Mouse (Mus musculus): Measurements from ENCODE around the gene C1s1.
A peak's percentile ranks its signal among the peaks of the same experiment; 100 is the strongest.
"Not testable (repeated sequence)": the region's sequence is repeated elsewhere in the genome, so short reads cannot be mapped to it uniquely, and the experiment has no call there.

Gene C1s1

DNA sequence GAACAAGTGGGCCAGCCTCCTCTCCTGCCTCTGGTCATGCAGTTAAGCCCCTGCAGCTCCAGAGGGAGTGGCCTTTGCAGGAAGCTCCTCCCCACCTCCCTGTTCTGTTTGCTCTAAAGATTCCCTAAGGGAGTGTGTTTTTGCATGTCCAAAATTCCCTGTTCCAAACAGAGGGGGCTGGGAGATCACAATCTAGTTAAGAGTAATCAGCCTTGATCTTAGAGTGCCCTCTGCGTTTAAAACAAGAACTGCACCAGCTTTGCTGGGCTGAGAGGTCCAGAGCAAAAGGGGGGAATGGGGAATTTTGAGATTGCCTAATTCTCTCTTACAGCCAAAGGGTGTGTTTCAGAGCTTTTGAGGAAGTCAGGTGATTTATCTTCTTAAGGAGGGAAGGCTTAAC is at the start of gene C1s1:
TSS of gene C1s1 (minus strand) at position 76 of the 400 bp plus-strand sequence.
- DNase-seq (ENCODE audit: low read depth, low spot score) = not testable (repeated sequence)

DNA sequence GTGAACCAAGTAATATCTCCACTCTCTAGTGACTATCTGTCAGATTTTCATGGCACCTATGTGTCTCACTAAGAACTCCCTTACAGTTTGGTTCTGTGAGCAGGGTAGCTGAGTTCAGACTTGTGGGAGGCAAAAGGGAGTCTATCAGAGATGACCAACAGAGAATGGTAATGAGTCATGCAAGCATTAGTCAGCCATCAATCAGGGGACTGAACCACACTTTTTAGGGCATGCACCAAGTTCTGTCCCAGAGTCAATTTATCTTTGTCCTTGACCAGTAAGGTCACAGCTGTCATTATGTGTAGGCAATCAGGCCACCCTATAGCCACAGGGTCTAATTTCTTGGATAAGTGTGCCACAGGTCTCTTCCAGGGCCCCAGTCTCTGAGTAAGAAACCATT is 46.6 kb upstream of the C1s1 start:
- no peak for DNase-seq (ENCODE audit: low read depth, low spot score)

DNA sequence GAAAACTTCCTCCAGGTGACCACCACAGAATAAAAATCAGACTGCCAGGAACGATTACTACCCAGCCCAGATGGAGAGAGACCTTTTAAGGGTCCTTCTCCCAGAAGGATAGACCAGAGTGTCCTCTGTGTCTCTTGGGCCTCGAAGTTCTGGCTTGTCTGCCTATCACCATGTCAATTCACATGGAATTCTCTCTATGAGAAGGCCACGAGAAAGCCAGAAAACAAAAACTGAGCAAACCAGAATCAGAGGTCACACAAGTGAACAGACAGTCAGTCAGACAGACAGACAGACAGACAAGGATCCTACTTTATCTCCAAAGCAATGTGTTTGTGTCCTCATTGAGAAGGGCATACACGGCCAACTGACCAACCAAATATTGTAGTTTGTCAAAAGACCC is 44.1 kb upstream of the C1s1 start:
- DNase-seq (ENCODE audit: low read depth, low spot score) = no peak

DNA sequence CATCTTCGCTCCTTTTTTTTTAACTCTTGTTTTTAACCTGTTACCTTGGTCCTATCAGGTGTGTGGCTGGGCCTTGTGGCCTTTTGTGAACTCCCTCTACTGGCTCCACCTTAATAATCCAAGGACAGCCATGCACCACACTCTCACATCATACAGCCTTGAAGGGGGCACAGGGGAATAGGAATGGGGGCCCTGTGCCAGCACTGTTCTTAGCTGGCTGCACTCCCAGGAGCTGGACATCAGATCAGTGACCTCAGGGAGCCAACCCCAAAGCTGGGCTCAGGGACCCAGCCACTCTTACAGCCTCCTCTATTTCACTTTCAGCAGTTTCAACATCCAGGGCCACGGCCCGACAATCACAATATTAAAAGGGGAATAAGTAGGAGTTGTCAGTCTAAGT is 43.6 kb upstream of the C1s1 start:
- no peak for DNase-seq (ENCODE audit: low read depth, low spot score)

DNA sequence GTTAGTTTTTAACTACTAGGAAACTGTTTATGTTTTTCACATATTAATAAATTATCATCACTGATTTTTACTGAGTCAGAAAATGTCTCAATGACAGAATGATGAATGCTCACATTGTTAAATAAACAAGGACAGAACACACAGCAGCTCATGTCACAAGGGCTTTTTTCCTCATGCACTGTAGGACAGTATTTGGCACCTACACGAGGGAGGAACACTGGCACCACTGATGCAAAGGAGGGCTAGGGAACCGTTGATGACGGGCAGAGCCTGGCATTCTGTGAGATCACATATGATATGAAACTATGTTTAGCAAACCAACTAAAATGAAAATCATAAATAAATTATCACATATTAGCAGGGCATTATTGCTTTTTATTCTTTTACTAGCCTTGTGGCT is 42.8 kb upstream of the C1s1 start:
- DNase-seq (ENCODE audit: low read depth, low spot score) = no peak

DNA sequence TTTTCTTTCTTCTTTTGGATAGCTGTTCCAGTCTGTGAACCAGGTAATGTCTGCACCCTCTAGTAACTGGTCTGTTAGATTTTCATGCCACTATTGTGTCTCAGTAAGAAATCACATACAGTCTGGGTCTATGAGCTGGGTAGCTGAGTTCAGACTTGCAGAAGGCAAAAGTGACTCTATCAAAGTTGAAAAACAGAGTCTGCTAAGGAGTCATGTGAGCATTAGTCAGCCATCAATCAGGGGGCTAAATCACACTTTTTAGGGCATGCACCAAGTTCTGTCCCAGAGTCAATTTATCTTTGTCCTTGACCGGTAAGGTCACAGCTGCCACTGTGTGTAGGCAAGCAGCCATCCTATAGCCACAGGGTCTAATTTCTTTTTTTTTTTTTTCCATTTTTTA is 40.1 kb upstream of the C1s1 start:
- DNase-seq (ENCODE audit: low read depth, low spot score) = no peak

DNA sequence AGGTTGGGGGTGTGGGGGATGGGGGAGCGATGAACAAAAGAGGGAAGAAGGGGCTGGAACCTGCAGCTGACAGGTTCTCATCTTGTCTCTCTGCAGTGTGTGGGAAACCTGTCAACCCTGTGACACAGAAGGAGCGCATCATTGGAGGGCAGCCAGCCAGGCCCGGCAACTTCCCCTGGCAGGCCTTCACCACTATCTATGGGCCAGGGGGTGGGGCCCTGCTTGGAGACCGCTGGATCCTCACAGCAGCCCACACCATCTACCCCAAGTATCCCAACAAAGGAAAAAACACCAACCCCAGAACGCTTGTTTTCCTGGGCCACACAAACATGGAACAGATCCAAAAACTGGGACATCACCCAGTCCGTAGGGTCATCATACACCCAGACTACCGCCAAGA is 38.0 kb upstream of the C1s1 start:
- DNase-seq (ENCODE audit: low read depth, low spot score) = not testable (repeated sequence)

DNA sequence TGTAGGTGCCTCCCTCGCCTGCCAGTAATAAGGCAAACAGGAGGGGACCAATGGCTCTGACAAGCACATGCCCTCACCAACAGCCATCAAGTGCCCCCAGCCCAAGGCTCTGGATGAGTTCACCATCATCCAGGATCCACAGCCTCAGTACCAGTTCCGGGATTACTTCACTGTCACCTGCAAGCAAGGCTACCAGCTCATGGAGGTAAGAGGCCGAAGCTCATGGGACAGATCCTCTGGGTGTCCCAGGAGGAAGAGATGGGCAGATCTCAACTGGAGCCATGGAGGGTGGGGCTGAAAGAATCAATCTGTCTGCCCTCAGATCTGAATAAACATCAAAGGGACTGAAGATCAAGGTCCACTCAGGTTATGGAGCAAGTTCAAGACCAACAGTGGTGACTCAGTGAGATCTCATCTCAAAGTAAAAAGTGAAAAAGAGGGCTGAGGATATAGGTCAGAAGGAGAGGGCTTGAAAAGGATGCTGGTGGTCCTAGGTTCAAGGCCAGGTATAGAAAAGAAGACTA is 33.1 kb upstream of the C1s1 start:
- DNase-seq (ENCODE audit: low read depth, low spot score) = not testable (repeated sequence)

DNA sequence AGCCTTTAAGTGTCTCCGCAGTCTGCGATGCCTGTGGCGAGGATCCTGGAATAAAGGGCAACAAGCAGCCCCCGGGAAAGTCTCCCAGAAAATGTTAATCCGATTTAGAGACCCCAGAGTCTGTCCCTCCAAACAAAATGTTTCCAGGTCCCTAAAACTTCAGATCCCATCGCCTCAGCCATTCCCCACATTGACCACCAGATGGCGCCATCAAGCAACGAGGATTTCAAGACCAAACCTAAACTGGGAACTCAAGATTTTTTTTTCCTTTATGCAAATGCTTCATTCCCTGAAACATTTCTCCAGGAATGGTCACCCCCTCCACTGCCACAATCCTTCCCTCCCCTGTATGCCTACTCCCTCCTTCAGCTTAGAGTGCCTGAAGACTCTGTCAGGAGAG is 27.9 kb upstream of the C1s1 start, which contains the start of gene C1rb:
TSS of gene C1rb (plus strand) at position 269 of the 400 bp plus-strand sequence.
- peak; percentile 35 for DNase-seq (ENCODE audit: low read depth, low spot score)

DNA sequence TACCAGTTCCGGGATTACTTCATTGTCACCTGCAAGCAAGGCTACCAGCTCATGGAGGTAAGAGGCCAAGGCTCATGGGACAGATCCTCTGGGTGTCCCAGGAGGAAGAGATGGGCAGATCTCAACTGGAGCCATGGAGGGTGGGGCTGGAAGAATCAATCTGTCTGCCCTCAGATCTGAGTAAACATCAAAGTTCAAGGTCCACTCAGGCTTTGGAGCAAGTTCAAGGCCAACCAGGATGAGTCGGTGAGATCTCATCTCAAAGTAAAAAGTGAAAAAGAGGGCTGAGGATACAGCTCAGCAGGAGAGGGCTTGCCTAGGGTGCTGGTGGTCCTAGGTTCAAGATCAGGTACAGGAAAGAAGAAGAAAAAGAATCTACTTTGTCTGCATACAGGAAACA is 19.5 kb upstream of the C1s1 start:
- DNase-seq (ENCODE audit: low read depth, low spot score) = not testable (repeated sequence)

DNA sequence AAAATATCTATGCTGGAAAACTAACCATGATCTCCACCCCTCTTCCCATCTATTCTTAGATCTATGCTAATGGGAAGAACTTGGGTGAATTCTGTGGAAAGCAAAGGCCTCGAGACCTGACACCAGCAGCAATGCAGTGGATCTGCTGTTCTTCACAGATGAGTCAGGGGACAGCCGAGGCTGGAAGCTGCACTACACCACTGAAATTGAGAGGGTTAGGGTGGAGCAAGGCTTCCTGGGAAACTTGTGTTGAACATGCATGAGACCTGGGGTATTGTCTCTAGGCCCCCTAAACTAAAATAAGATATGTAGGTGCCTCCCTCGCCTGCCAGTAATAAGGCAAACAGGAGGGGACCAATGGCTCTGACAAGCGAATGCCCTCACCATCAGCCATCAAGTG is 19.0 kb upstream of the C1s1 start:
- DNase-seq (ENCODE audit: low read depth, low spot score) = not testable (repeated sequence)

DNA sequence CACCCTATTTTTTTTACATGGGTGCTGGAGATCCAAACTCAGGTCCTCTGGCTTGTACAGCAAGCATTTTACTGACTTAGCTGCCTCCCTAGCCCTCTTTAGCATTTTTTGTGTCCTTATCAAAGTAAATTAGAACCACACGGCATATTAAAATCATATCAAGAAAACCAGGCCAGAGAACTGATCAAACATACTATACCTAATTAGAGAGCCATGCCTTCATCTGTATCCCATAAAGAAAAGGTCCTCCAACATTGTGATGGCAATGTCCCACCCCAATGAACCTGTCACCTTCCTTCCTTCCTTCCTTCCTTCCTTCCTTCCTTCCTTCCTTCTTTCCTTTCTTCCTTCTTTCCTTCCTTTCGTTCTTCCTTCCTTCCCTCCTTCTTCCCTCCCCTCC is 13.8 kb upstream of the C1s1 start:
- not testable (repeated sequence) for DNase-seq (ENCODE audit: low read depth, low spot score)

DNA sequence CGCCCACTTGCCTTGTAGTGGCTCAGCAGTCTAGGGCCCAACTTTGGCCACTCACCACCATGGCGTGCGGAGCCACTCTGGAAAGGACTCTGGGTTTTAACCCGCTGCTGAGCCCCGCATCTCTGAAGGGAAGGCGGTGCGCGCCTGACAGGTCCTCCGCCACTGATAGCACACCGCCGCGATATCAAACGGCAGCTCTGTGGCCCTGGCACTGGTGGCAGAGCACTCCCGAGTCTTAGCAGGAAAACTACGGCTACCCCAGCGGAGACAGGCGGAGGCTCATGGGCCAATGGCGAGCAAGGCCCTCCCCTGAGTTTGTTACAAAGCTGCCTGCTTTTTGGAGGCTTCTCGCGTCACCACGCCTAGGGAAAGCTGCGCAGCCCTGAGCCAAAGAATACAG is 10.6 kb upstream of the C1s1 start:
- no peak for DNase-seq (ENCODE audit: low read depth, low spot score)

DNA sequence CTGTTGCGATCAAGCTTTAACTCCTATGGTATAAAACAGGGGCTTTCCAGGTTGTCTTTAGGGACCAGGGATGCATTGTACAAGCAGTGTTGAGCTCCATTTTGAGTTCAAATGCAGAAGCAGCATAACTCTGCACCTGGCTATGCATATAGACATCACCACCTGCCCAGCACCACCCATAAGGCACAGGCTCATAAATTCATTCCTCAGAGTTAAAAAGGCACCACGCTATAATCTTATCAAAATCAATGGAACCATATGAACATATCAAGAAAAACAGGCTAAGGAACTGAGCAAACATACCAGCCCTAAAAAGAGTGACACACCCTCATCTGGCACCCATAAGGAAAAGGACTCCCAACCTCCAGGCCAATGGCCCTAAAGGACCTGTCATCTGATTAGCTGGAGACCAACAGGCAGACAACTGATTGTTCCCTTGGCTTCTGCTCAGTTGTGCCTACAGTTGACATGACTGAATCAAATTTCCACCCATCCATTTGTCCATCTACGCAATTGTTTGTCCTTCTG is 6.9 kb upstream of the C1s1 start:
- DNase-seq (ENCODE audit: low read depth, low spot score) = no peak

DNA sequence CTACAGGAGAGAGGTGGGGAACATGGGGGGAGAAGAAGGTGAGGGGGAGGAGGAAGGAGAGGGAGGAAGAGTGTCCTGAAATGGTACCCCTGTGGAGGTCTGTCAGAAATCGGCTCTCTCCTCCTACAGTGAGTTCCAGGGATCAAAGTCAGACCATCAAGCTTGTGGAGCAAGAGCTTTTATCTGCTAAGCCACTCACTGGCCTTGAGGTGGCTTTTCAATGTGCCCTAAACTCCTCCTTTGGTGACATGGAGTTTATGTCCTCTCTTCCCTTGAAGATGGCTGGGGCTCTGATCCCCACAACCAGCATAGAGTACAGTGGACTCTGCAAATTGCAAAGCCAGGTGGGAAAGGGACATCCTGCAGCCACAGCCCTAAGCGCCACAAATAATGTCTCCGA is 5.8 kb upstream of the C1s1 start:
- not testable (repeated sequence) for DNase-seq (ENCODE audit: low read depth, low spot score)

DNA sequence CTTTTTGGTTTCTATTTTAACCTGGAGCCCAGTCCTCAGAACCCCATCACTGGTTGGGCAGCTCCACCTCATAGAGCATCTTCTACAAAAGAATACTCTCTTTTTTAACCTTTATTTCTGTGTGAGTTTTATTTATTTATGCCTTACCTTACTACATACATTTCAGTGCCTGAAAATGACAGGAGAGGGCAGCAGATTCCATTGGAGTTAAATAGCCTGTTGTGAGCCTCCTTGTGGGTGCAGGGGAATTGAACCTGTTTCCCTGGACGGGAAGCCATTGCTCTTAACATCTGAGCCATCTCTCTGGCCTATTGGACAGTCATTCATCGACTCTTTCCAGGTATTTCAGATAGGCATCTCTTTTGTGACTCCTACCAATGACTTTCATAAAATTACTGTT is 3.3 kb upstream of the C1s1 start:
- DNase-seq (ENCODE audit: low read depth, low spot score) = no peak

DNA sequence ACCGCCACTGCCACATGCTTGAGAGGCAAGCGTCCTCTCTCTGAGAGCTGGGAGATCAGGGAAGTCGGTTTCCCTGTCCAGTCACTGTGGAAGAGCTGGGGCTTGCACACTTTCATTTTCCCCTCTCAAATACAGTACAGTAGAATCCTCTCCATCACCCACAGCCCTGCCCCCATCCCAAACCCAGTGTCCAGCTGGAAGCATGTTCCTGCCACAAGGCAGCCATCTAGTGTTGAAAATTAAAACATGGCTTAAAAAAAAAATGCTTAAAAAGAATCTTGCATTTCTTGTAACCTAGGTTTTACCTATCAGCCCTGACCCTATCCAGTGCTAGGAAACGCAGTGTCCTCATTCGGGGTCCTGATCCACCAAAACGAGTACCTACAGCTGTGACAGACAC is 2.3 kb upstream of the C1s1 start:
- DNase-seq (ENCODE audit: low read depth, low spot score) = no peak

DNA sequence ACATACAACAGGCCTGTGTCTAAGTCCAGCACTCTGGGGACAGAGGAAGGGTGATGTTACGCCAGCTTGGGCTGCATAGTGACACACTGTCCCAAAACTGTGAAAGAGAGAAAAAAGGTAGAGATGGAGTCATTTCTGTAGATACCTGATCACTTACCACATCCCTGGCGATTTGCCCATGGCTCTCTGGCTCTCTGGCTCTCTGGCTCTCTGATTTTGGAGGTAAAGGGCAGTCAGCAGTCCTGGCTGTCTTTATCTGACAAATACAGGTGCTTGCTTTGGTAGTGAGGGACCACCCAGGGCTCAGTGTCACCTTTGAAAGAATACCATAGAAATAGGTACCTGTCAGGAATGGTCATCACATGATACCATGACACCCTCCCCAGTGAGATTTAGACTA is 983 bp downstream of the C1s1 start:
- not testable (repeated sequence) for DNase-seq (ENCODE audit: low read depth, low spot score)

DNA sequence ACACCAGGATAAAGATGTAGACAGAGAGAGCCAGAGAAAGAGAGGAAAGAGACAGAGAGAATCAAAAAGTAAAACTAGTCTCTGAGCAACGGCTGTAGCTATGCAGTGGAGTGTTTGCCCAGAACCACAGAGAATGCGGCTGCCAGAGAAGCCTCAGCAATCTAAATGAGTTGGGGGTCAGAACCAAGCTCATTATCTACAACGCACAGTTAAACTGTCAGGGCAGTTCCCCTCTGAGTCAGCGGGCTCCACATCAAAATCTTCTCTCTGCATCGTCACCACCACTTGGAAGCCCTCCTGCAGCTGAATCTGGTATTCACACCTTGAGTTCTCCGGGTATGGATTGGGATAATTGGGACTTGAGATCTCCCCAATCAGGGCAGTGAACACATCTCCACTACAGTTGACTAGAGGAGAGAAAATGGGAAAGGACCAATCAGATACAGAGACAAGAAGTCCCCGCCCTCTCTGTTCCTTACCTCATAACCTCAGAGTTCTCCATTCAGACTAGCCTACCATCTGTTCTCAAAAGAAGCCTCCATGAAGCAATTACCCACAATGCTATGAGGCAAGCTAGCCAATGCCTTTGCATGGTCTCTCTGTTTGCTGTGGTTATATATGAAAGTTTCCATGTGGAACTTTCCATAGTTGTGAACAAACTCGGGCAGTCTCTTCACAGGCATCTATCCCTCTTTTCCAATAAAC is 5.9 kb downstream of the C1s1 start:
- not testable (repeated sequence) for DNase-seq (ENCODE audit: low read depth, low spot score)

DNA sequence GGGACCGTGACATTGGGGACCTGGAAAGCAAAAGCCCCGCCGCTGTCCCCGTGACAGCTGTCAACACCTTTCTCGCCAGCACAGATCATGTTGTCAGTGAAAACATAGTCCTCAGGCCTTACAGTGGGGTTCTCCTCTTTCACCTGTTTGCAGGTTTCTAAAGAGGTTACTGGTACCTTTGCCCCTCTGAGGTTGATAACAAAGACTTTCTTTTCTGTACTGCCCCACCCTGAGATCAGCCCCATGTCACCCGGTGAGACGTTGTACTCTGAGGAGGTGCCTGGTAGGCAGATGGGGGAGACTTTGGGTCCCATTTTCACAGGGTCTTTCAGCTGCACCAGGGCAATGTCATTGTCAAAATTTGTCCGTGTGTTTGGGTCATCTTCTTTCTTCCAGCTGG is 11.1 kb downstream of the C1s1 start:
- DNase-seq (ENCODE audit: low read depth, low spot score) = no peak

DNA sequence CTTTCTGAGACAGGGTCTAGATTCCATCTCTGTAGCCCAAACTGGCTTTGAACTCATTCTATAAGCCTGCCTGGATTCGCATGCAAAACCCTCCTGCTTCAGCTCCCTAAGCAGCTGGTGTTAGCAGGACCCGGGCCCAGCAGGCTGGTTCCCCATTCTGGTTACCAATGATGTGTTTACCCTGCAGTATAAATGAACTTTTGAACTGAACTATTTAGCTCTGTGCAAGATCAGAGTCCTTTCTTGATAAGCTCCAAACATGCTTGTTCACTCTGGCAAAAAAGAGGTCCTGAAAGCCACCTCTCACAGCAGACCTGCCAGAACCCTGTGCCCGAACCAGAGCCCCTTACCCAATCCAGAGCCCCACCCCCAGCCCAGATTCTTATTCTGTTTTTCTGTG is 14.3 kb downstream of the C1s1 start:
- DNase-seq (ENCODE audit: low read depth, low spot score) = no peak

DNA sequence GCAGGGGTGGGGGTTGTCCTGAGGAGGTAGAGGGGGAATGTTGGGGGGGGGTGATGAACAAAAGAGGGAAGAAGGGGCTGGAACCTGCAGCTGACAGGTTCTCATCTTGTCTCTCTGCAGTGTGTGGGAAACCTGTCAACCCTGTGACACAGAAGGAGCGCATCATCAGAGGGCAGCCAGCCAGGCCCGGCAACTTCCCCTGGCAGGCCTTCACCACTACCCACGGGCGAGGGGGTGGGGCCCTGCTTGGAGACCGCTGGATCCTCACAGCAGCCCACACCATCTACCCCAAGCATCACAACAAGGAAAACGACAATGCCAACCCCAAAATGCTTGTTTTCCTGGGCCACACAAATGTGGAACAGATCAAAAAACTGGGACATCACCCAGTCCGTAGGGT is 20.1 kb downstream of the C1s1 start:
- DNase-seq (ENCODE audit: low read depth, low spot score) = not testable (repeated sequence)

DNA sequence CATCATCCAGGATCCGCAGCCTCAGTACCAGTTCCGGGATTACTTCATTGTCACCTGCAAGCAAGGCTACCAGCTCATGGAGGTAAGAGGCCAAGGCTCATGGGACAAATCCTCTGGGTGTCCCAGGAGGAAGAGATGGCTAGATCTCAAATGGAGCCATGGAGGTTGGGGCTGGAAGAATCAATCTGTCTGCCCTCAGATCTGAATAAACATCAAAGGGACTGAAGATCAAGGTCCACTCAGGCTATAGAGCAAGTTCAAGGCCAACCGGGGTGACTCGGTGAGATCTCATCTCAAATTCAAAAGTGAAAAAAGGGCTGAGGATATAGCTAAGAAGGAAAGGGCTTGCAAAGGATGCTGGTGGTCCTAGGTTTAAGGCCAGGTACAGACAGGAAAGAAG is 24.4 kb downstream of the C1s1 start:
- not testable (repeated sequence) for DNase-seq (ENCODE audit: low read depth, low spot score)
